Mouse (Mus musculus): Measurements from ENCODE around the gene Stpg4.

DNA sequence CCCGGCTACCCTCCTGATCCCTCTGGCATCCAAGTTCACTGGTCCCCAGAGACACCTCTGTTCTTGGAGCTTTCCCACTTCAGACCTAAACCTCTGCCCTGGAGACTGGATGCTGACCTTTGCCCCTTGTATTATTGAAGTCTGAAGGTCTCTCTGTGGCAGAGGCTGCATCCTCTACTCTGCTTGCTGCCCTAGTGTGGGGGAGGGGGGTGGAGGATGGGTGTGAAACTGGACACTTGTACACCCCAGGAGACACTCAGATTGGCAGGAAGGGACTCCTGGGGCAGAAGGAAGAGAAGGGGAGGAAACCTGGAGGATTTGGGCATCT lies 74.7 kb downstream of the Stpg4 start:
- TF ChIP-seq CTCF (conservative IDR thresholded peaks at IDR 0.05; ENCODE audit: insufficient read depth, insufficient read length, low read depth, low read length) (no peak), POLR2A (IDR thresholded peaks at IDR 0.05; ENCODE audit: low read depth, low read length) (no peak)

Measured in kidney, adult 2 months (tissue).